Mouse (Mus musculus): ENCODE results near the gene Tmem17. TPM values are rescaled to one million over a fixed set of nuclear protein-coding genes. Genes with fewer than 3 reads are reported as not detected.
A peak's percentile ranks its signal among the peaks of the same experiment; 100 is the strongest.

Tmem17 gene
- 15.5 and 16.3 TPM in 2 replicates for polyA plus RNA-seq (2016; fragmentation: Nextera tagmentation; extraction: Ambion mirVana)

GRCm38 (mm10) chr11:22512038-22513001 is at the start of gene Tmem17:
Gene Tmem17, plus strand, starts transcription at chr11:22512088.
- peak; percentile 92 for ATAC-seq (ENCODE audit: insufficient number of reproducible peaks, insufficient read depth, low FRiP score, low TSS enrichment, low read depth)
- under 1% methylated on average over 73 of the region's 73 CpGs for WGBS
- peak within 1 kb of the TSS; percentile 72 for H3K4me3 ChIP-seq (replicated peaks)

GRCm38 (mm10) chr11:22479836-22480619 is 31.9 kb upstream of the Tmem17 start:
- Histone ChIP-seq H3K27me3 (no peaks in the 10 kb centered on the region), H3K9me3 (no peaks in the 10 kb centered on the region), H3K4me3 (replicated peaks) (no peak overlapping the region), H3K9ac (replicated peaks) (no peak overlapping the region), H3K27ac (no peak overlapping the region), H3K4me1 (replicated peaks) (peaks cover 13% of the 10 kb centered on the region), H3K36me3 (no peaks in the 10 kb centered on the region), H3K4me2 (no peak overlapping the region)
- WGBS = 85% methylated on average over 3 of the region's 3 CpGs
- ATAC-seq (ENCODE audit: insufficient number of reproducible peaks, insufficient read depth, low FRiP score, low TSS enrichment, low read depth) = no peak

More at GRCm38 (mm10) chr11:22512038-22513001, at the start of gene Tmem17:
- Histone ChIP-seq H3K4me2 (peak within 1 kb of the TSS; percentile 66), H3K27me3 (no peaks in the 10 kb centered on the region), H3K9ac (replicated peaks) (peak within 1 kb of the TSS; percentile 93), H3K4me1 (replicated peaks) (0 out of 2 replicates have a peak, but pooled peaks cover 2% of the 10 kb centered on the region), H3K27ac (peak within 1 kb of the TSS; percentile 97), H3K9me3 (peaks cover 5% of the 10 kb centered on the region; the same call in 1 of the 2 replicates), H3K36me3 (peaks cover 2% of the 10 kb centered on the region; the same call in 1 of the 2 replicates)

GRCm38 (mm10) chr11:22481639-22482361 is 30.1 kb upstream of the Tmem17 start:
- peaks cover 13% of the 10 kb centered on the region for H3K4me1 ChIP-seq (replicated peaks)
- ATAC-seq (ENCODE audit: insufficient number of reproducible peaks, insufficient read depth, low FRiP score, low TSS enrichment, low read depth) = peak; percentile 66; the same call in 1 of the 2 replicates
- H3K4me2 ChIP-seq = no peak overlapping the region
- H3K36me3 ChIP-seq = no peaks in the 10 kb centered on the region
- no peaks in the 10 kb centered on the region for H3K9me3 ChIP-seq
- no peak overlapping the region for H3K4me3 ChIP-seq (replicated peaks)
- peak overlapping the region; percentile 78 for H3K27ac ChIP-seq
- H3K27me3 ChIP-seq = no peaks in the 10 kb centered on the region
- no peak overlapping the region for H3K9ac ChIP-seq (replicated peaks)
- WGBS = 88% methylated on average over 1 of the region's 1 CpGs

- Histone ChIP-seq H3K9ac (replicated peaks) (no peak overlapping the region), H3K27me3 (no peaks in the 10 kb centered on the region), H3K4me1 (replicated peaks) (peaks cover 13% of the 10 kb centered on the region), H3K9me3 (no peaks in the 10 kb centered on the region), H3K4me3 (replicated peaks) (no peak overlapping the region), H3K4me2 (no peak overlapping the region), H3K36me3 (no peaks in the 10 kb centered on the region), H3K27ac (peak overlapping the region; percentile 75)
- WGBS = 95% methylated on average over 3 of the region's 3 CpGs
- ATAC-seq (ENCODE audit: insufficient number of reproducible peaks, insufficient read depth, low FRiP score, low TSS enrichment, low read depth) = no peak
These were observed 29.5 kb upstream of the Tmem17 start for GRCm38 (mm10) chr11:22482362-22482760.

GRCm38 (mm10) chr11:22493694-22494319 is 18.1 kb upstream of the Tmem17 start:
- no peak for ATAC-seq (ENCODE audit: insufficient number of reproducible peaks, insufficient read depth, low FRiP score, low TSS enrichment, low read depth)
- no peaks in the 10 kb centered on the region for H3K9me3 ChIP-seq
- no peak overlapping the region for H3K4me2 ChIP-seq
- no peaks in the 10 kb centered on the region for H3K36me3 ChIP-seq
- H3K27me3 ChIP-seq = no peaks in the 10 kb centered on the region
- WGBS = 88% methylated on average over 2 of the region's 2 CpGs
- H3K4me3 ChIP-seq (replicated peaks) = no peak overlapping the region
- H3K9ac ChIP-seq (replicated peaks) = no peak overlapping the region
- H3K4me1 ChIP-seq (replicated peaks) = no peaks in the 10 kb centered on the region
- H3K27ac ChIP-seq = no peak overlapping the region

GRCm38 (mm10) chr11:22494941-22495340 is 16.9 kb upstream of the Tmem17 start:
- Histone ChIP-seq H3K4me2 (no peak overlapping the region), H3K9ac (replicated peaks) (no peak overlapping the region), H3K36me3 (no peaks in the 10 kb centered on the region), H3K27ac (no peak overlapping the region), H3K4me1 (replicated peaks) (no peaks in the 10 kb centered on the region), H3K27me3 (no peaks in the 10 kb centered on the region), H3K9me3 (no peaks in the 10 kb centered on the region), H3K4me3 (replicated peaks) (no peak overlapping the region)
- no peak for ATAC-seq (ENCODE audit: insufficient number of reproducible peaks, insufficient read depth, low FRiP score, low TSS enrichment, low read depth)

- H3K9me3 ChIP-seq = no peaks in the 10 kb centered on the region
- ATAC-seq (ENCODE audit: insufficient number of reproducible peaks, insufficient read depth, low FRiP score, low TSS enrichment, low read depth) = no peak
- 89% methylated on average over 6 of the region's 6 CpGs for WGBS
- no peak overlapping the region for H3K4me3 ChIP-seq (replicated peaks)
- H3K27ac ChIP-seq = no peak overlapping the region
- H3K4me2 ChIP-seq = no peak overlapping the region
- H3K36me3 ChIP-seq = no peaks in the 10 kb centered on the region
- no peak overlapping the region for H3K9ac ChIP-seq (replicated peaks)
- H3K27me3 ChIP-seq = no peaks in the 10 kb centered on the region
- H3K4me1 ChIP-seq (replicated peaks) = no peaks in the 10 kb centered on the region
These were observed 12.5 kb upstream of the Tmem17 start for GRCm38 (mm10) chr11:22499396-22499795.

- no peak for ATAC-seq (ENCODE audit: insufficient number of reproducible peaks, insufficient read depth, low FRiP score, low TSS enrichment, low read depth)
- no peak overlapping the region for H3K4me3 ChIP-seq (replicated peaks)
- no peak overlapping the region for H3K9ac ChIP-seq (replicated peaks)
- H3K36me3 ChIP-seq = no peaks in the 10 kb centered on the region
- no peak overlapping the region for H3K27ac ChIP-seq
- no peak overlapping the region for H3K4me2 ChIP-seq
- no peaks in the 10 kb centered on the region for H3K27me3 ChIP-seq
- H3K4me1 ChIP-seq (replicated peaks) = no peaks in the 10 kb centered on the region
- no peaks in the 10 kb centered on the region for H3K9me3 ChIP-seq
These were observed 12.0 kb upstream of the Tmem17 start for GRCm38 (mm10) chr11:22499886-22500285.

GRCm38 (mm10) chr11:22500771-22501566 is 10.9 kb upstream of the Tmem17 start:
- no peak overlapping the region for H3K9ac ChIP-seq (replicated peaks)
- H3K4me2 ChIP-seq = no peak overlapping the region
- ATAC-seq (ENCODE audit: insufficient number of reproducible peaks, insufficient read depth, low FRiP score, low TSS enrichment, low read depth) = no peak
- 79% methylated on average over 9 of the region's 9 CpGs for WGBS
- no peaks in the 10 kb centered on the region for H3K36me3 ChIP-seq
- no peaks in the 10 kb centered on the region for H3K4me1 ChIP-seq (replicated peaks)
- no peaks in the 10 kb centered on the region for H3K27me3 ChIP-seq
- H3K27ac ChIP-seq = no peak overlapping the region
- H3K4me3 ChIP-seq (replicated peaks) = no peak overlapping the region
- no peaks in the 10 kb centered on the region for H3K9me3 ChIP-seq

GRCm38 (mm10) chr11:22513075-22513474 is 1.2 kb downstream of the Tmem17 start:
- Histone ChIP-seq H3K27ac (peak overlapping the region; percentile 97), H3K36me3 (peaks cover 6% of the 10 kb centered on the region; the same call in 1 of the 2 replicates), H3K9me3 (peaks cover 5% of the 10 kb centered on the region; the same call in 1 of the 2 replicates), H3K9ac (replicated peaks) (peak overlapping the region; percentile 93), H3K4me1 (replicated peaks) (0 out of 2 replicates have a peak, but pooled peaks cover 2% of the 10 kb centered on the region), H3K4me2 (peak overlapping the region; percentile 66), H3K27me3 (no peaks in the 10 kb centered on the region), H3K4me3 (replicated peaks) (peak overlapping the region; percentile 72)
- WGBS = 41% methylated on average over 11 of the region's 11 CpGs
- ATAC-seq (ENCODE audit: insufficient number of reproducible peaks, insufficient read depth, low FRiP score, low TSS enrichment, low read depth) = no peak
